Mouse (Mus musculus) neutrophil, adult 59 days (primary cell): ENCODE measurements around the gene Zscan29. TPM values are rescaled to one million over a fixed set of nuclear protein-coding genes. Genes with fewer than 3 reads are reported as not detected.

Source experiments
- total RNA-seq, 2 experiments: library from RNA; stranded (reverse); gene quantifications; 1 replicate in 1 of 2; 2 replicates in 1 of 2; pipeline ENCODE4 v1.2.4; 2023

Gene Zscan29
- 10 to 100 TPM; 42.6 to 48.4 TPM for total RNA-seq

GRCm38 (mm10) chr2:121170980-121171742, at the start of gene Zscan29:
Gene Zscan29, minus strand, starts transcription at chr2:121171125.

GRCm38 (mm10) chr2:121170481-121170971, 399 bp downstream of the Zscan29 start, which contains the start of gene Tubgcp4:
Gene Tubgcp4, plus strand, starts transcription at chr2:121170654.

GRCm38 (mm10) chr2:121140018-121140882, 30.7 kb downstream of the Zscan29 start, which contains the start of the genes Adal and Lcmt2:
Gene Adal, plus strand, starts transcription at chr2:121140428.
Gene Lcmt2, minus strand, starts transcription at chr2:121140653.

GRCm38 (mm10) chr2:121109695-121110094, 61.2 kb downstream of the Zscan29 start, which contains the start of gene Tgm7:
Gene Tgm7, minus strand, starts transcription at chr2:121109795.

Other genes starting within 250 kb of the Zscan29 start
- 10 to 100 TPM; 26.0 to 26.7 TPM for gene Ubr1, start 200.4 kb downstream of the Zscan29 start, total RNA-seq
- gene Tmem62, start 194.1 kb downstream of the Zscan29 start, total RNA-seq = 10 to 100 TPM in 1 of 2 experiments, 1 to 10 TPM in 1; 5.9 to 13.4 TPM
- 10 to 100 TPM; 69.5 to 74.3 TPM for gene Ccndbp1, start 162.7 kb downstream of the Zscan29 start, total RNA-seq
- 1 to 10 TPM; 2.6 to 6.5 TPM for gene Epb42, start 134.1 kb downstream of the Zscan29 start, total RNA-seq
- gene Tgm5, start 85.3 kb downstream of the Zscan29 start, total RNA-seq = not detected
- gene Tgm7, start 61.3 kb downstream of the Zscan29 start, total RNA-seq = not detected
- gene Adal, start 30.7 kb downstream of the Zscan29 start, total RNA-seq = 1 to 10 TPM; 4.6 to 6.6 TPM
- gene Lcmt2, start 30.5 kb downstream of the Zscan29 start, total RNA-seq = 1 to 10 TPM; 4.5 to 5.2 TPM
- gene Tubgcp4, start 471 bp downstream of the Zscan29 start, total RNA-seq = 10 to 100 TPM; 37.3 to 43.5 TPM
- 10 to 100 TPM; 20.1 to 27.0 TPM for gene Trp53bp1, start 100.3 kb upstream of the Zscan29 start, total RNA-seq
- under 1 TPM; 0.11 TPM for gene Map1a, start 118.5 kb upstream of the Zscan29 start, total RNA-seq
- 10 to 100 TPM; 10.7 to 14.3 TPM for gene Ppip5k1, start 184.3 kb upstream of the Zscan29 start, total RNA-seq
- not detected for gene Ckmt1, start 186.6 kb upstream of the Zscan29 start, total RNA-seq
- under 1 TPM; 0.11 to 0.42 TPM for gene Strc, start 216.0 kb upstream of the Zscan29 start, total RNA-seq
- 100 to 1,000 TPM; 134 to 166 TPM for gene Pdia3, start 242.7 kb upstream of the Zscan29 start, total RNA-seq
- gene Catsper2, start 242.7 kb upstream of the Zscan29 start, total RNA-seq = under 1 TPM; 0.64 TPM